Mouse (Mus musculus) left cerebral cortex, adult 9 months (tissue): ENCODE data around the gene Ptpn7.
A peak's percentile ranks its signal among the peaks of the same experiment; 100 is the strongest.

Source experiments
- DNase-seq, 2 experiments: peaks; one replicate each; pipeline ENCODE4 v3.0.0; 2022; ENCODE audit warnings: low spot score in 2 of 2

Gene Ptpn7

GRCm38 (mm10) chr1:135158633-135159032 is 26.1 kb downstream of the Ptpn7 start:
- DNase-seq = peak in 1 of 2 experiments; percentile 59

GRCm38 (mm10) chr1:135159074-135159473 is 26.6 kb downstream of the Ptpn7 start:
- DNase-seq = peak in 1 of 2 experiments; percentile 62

GRCm38 (mm10) chr1:135159556-135160123 is 27.1 kb downstream of the Ptpn7 start:
- DNase-seq = no peak

GRCm38 (mm10) chr1:135160411-135161050 is 28.0 kb downstream of the Ptpn7 start:
- no peak for DNase-seq

GRCm38 (mm10) chr1:135162720-135163119 is 30.2 kb downstream of the Ptpn7 start:
- peak in 1 of 2 experiments; percentile 59 for DNase-seq

GRCm38 (mm10) chr1:135167435-135167834 is 34.9 kb downstream of the Ptpn7 start, which contains the start of gene Gpr37l1:
Gpr37l1 (minus strand) TSS chr1:135167681.
- no peak for DNase-seq

GRCm38 (mm10) chr1:135168453-135169200 is 36.1 kb downstream of the Ptpn7 start:
- no peak for DNase-seq

GRCm38 (mm10) chr1:135169556-135170224 is 37.2 kb downstream of the Ptpn7 start:
- no peak for DNase-seq

GRCm38 (mm10) chr1:135170299-135170698 is 37.8 kb downstream of the Ptpn7 start:
- no peak for DNase-seq

GRCm38 (mm10) chr1:135171202-135171601 is 38.7 kb downstream of the Ptpn7 start:
- DNase-seq = no peak

- peak in 1 of 2 experiments; percentile 83 for DNase-seq
These were observed 39.5 kb downstream of the Ptpn7 start for GRCm38 (mm10) chr1:135171984-135172383.

GRCm38 (mm10) chr1:135173311-135173710 is 40.8 kb downstream of the Ptpn7 start:
- no peak for DNase-seq

GRCm38 (mm10) chr1:135175176-135175575 is 42.7 kb downstream of the Ptpn7 start:
- no peak for DNase-seq

GRCm38 (mm10) chr1:135177724-135178123 is 45.2 kb downstream of the Ptpn7 start:
- DNase-seq = no peak

- no peak for DNase-seq
These were observed 46.4 kb downstream of the Ptpn7 start for GRCm38 (mm10) chr1:135178863-135179262.

GRCm38 (mm10) chr1:135180830-135181229 is 48.3 kb downstream of the Ptpn7 start:
- no peak for DNase-seq

GRCm38 (mm10) chr1:135181275-135181674 is 48.8 kb downstream of the Ptpn7 start:
- no peak for DNase-seq

- DNase-seq = no peak
These were observed 49.6 kb downstream of the Ptpn7 start for GRCm38 (mm10) chr1:135181880-135182623.

- DNase-seq = no peak
These were observed 50.5 kb downstream of the Ptpn7 start for GRCm38 (mm10) chr1:135182975-135183374.

GRCm38 (mm10) chr1:135183448-135183847 is 50.9 kb downstream of the Ptpn7 start:
- DNase-seq = no peak

GRCm38 (mm10) chr1:135183941-135184570 is 51.6 kb downstream of the Ptpn7 start:
- DNase-seq = no peak
